Mouse (Mus musculus): ENCODE results near the gene Csrnp1.

GRCm38 (mm10) chr9:119994207-119994606 is 9.7 kb upstream of the Csrnp1 start:
- TF ChIP-seq CTCF (IDR thresholded peaks at IDR 0.05; ENCODE audit: insufficient read depth, low read depth, low read length) (no peak), POLR2A (IDR thresholded peaks at IDR 0.05; ENCODE audit: insufficient read depth, low read depth, low read length) (no peak)
